Mouse (Mus musculus) kidney, adult 9 months (tissue): ENCODE measurements at regions not wholly inside any gene's neighbourhood (a gene's known extent, or its start where the extent isn't known, plus 50 kb on each side); places are given as distances from the start of the nearest gene placed in this dataset.

Source experiments
- DNase-seq: peaks from one replicate; pipeline ENCODE4 v3.0.0; 2022

GRCm38 (mm10) chr3:62985033-62985432 lies 256.3 kb upstream of the Mme start:
- no peak for DNase-seq

GRCm38 (mm10) chr3:62976906-62977305 lies 264.4 kb upstream of the Mme start:
- DNase-seq: no peak

- no peak for DNase-seq
These were observed 278.1 kb upstream of the Mme start for GRCm38 (mm10) chr3:62963244-62963643.

- no peak for DNase-seq
These were observed 278.7 kb upstream of the Mme start for GRCm38 (mm10) chr3:62962608-62963007.

GRCm38 (mm10) chr3:62945356-62945755 lies 296.0 kb upstream of the Mme start:
- no peak for DNase-seq

GRCm38 (mm10) chr3:62938601-62939000 lies 302.7 kb upstream of the Mme start:
- no peak for DNase-seq

GRCm38 (mm10) chr3:62924441-62924840 lies 316.9 kb upstream of the Mme start:
- DNase-seq: peak; percentile 23

- no peak for DNase-seq
These were observed 312.0 kb upstream of the Gpr149 start for GRCm38 (mm10) chr3:62916899-62917298.

- DNase-seq: peak; percentile 1
These were observed 280.2 kb upstream of the Gpr149 start for GRCm38 (mm10) chr3:62885104-62885503.

- DNase-seq: no peak
These were observed 277.6 kb upstream of the Gpr149 start for GRCm38 (mm10) chr3:62882310-62883073.

GRCm38 (mm10) chr3:62860731-62861130 lies 255.8 kb upstream of the Gpr149 start:
- DNase-seq: peak; percentile 22

- no peak for DNase-seq
These were observed 230.9 kb upstream of the Gpr149 start for GRCm38 (mm10) chr3:62835695-62836476.

- no peak for DNase-seq
These were observed 219.0 kb upstream of the Gpr149 start for GRCm38 (mm10) chr3:62823892-62824291.

- peak; percentile 74 for DNase-seq
These were observed 196.1 kb upstream of the Gpr149 start for GRCm38 (mm10) chr3:62801044-62801443.

GRCm38 (mm10) chr3:62786233-62786632 lies 181.3 kb upstream of the Gpr149 start:
- no peak for DNase-seq
